Mouse (Mus musculus) spleen, adult 2 months (tissue): ENCODE results near the gene Rnf19b.

ENCODE experiments used
- CTCF ChIP-seq: fragments of 200-500 bp; IDR thresholded peaks from 2 replicates; pipeline ENCODE4 v1.5.1; 2011; ENCODE audit warnings: mild to moderate bottlenecking, inconsistent platforms; ENCODE audit not compliant: insufficient read depth, insufficient read length, insufficient replicate concordance; ENCODE audit errors: extremely low read depth
- POLR2A ChIP-seq: fragments of 200-500 bp; IDR thresholded peaks from 2 replicates; pipeline ENCODE4 v1.6.1; 2011; ENCODE audit warnings: low read depth, low read length, inconsistent platforms

- no peak for TF ChIP-seq POLR2A
- TF ChIP-seq CTCF = no peak
Observed at GRCm38 (mm10) chr4:129035851-129036445, 22.1 kb upstream of the Rnf19b start.
